Mouse (Mus musculus) embryonic facial prominence, embryonic 14.5 days (tissue): ENCODE measurements at regions not wholly inside any gene's neighbourhood (a gene's known extent, or its start where the extent isn't known, plus 50 kb on each side); places are given as distances from the start of the nearest gene placed in this dataset.

Experiments
- ATAC-seq: fragments of 200-750 bp; cut with Nextera tagmentation; 2 replicates; pipeline ENCODE4 v1.8.0; 2017; ENCODE audit warnings: low read depth, moderate number of reproducible peaks, moderate TSS enrichment
- DNase-seq: peaks from one replicate; pipeline ENCODE4 v3.0.0-alpha.2; 2015; ENCODE audit warnings: low spot score
- H3K27ac ChIP-seq: fragments of 300-500 bp; sonication (generic); replicated peaks from 2 replicates; pipeline ENCODE4 v1.5.1; 2014; ENCODE audit warnings: low read depth, mild to moderate bottlenecking, low read length, moderate library complexity
- H3K27me3 ChIP-seq: fragments of 300-500 bp; sonication (generic); replicated peaks from 2 replicates; pipeline ENCODE4 v1.6.1; 2014; ENCODE audit warnings: low read length; ENCODE audit not compliant: control insufficient read depth, insufficient read depth
- H3K36me3 ChIP-seq: fragments of 300-500 bp; sonication (generic); 2 replicates; pipeline ENCODE4 v1.6.1; 2014; ENCODE audit warnings: low read length, mixed read lengths; ENCODE audit not compliant: control insufficient read depth, insufficient read depth
- H3K4me1 ChIP-seq: fragments of 300-500 bp; sonication (generic); 2 replicates; pipeline ENCODE4 v1.6.1; 2014; ENCODE audit warnings: antibody characterized with exemption, low read length; ENCODE audit not compliant: control insufficient read depth, insufficient read depth
- H3K4me2 ChIP-seq: fragments of 300-500 bp; sonication (generic); 2 replicates; pipeline ENCODE4 v1.6.1; 2014; ENCODE audit warnings: low read depth, mild to moderate bottlenecking, low read length, moderate library complexity, mixed read lengths
- H3K4me3 ChIP-seq: fragments of 300-500 bp; sonication (generic); 2 replicates; pipeline ENCODE4 v1.5.1; 2014; ENCODE audit warnings: low read depth, mild to moderate bottlenecking, low read length
- H3K9ac ChIP-seq: fragments of 300-500 bp; sonication (generic); 2 replicates; pipeline ENCODE4 v1.6.1; 2014; ENCODE audit warnings: low read depth, mild to moderate bottlenecking, low read length, moderate library complexity, mixed read lengths
- H3K9me3 ChIP-seq: fragments of 300-500 bp; sonication (generic); 2 replicates; pipeline ENCODE4 v1.6.1; 2016; ENCODE audit warnings: low read length; ENCODE audit not compliant: control insufficient read depth
- WGBS: fragments of 180-500 bp; shearing (Covaris S2); extraction: QIAGEN DNeasy Blood & Tissue Kit; methylation state at CpG from one replicate; pipeline ENCODE4 v1.1.7; 2014; 5-methylcytosine and 5-hydroxymethylcytosine counted together

DNA sequence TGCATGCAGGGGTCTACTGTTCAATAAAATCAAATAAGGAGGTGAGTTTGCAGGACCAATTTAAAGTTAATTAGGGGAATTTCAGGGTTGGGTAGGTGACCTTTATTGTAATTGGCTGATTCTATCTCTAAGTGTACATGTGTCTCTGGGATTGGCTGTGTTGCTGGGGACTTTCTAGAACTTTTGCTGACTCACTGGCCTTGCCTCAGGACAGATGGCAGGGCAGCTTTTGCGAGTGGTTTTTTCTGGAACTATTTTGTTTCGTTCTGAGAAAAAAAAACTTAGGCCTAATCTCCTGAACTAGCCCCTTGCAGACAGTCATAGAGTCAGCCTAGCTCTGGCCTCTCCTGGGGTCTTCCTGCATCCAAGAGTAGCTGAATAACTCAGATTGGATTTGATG is 249.3 kb upstream of the Mdga2 start:
- H3K9ac ChIP-seq, result no peak overlapping the region
- WGBS, result 33% methylated on average over 2 of the region's 2 CpGs
- ATAC-seq (no peak), DNase-seq (no peak)
- H3K27me3 ChIP-seq, result no peaks in the 10 kb centered on the region
- H3K27ac ChIP-seq, result no peak overlapping the region
- H3K36me3 ChIP-seq, result no peaks in the 10 kb centered on the region
- H3K9me3 ChIP-seq, result no peaks in the 10 kb centered on the region
- H3K4me2 ChIP-seq, result no peak overlapping the region
- H3K4me1 ChIP-seq, result no peaks in the 10 kb centered on the region
- H3K4me3 ChIP-seq, result no peak overlapping the region

GRCm38 (mm10) chr12:67471001-67471400 is 248.7 kb upstream of the Mdga2 start:
- H3K4me2 ChIP-seq, result no peak overlapping the region
- no peaks in the 10 kb centered on the region for H3K4me1 ChIP-seq
- no peak overlapping the region for H3K27ac ChIP-seq
- H3K9ac ChIP-seq, result no peak overlapping the region
- no peaks in the 10 kb centered on the region for H3K27me3 ChIP-seq
- H3K4me3 ChIP-seq, result no peak overlapping the region
- no peaks in the 10 kb centered on the region for H3K36me3 ChIP-seq
- ATAC-seq (no peak), DNase-seq (no peak)
- no peaks in the 10 kb centered on the region for H3K9me3 ChIP-seq
- WGBS, result 79% methylated on average over 3 of the region's 3 CpGs

DNA sequence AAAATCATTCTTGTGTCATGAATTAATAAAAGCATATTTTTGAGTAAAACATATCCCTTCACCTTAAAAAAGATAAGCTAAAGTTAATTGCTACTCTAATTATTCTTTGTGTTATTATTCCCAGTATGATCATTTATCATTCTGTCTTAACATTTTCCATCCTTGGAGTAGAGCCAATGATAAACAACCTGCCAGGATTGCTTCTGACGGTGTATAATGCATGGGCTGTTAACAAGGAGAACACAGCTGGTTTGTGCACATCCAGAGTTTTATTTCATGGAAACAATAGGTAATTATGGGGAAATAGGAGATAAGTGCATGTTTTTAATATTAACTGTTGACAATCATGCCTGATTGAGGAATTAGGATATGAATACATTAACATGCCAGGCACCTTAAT is 226.8 kb upstream of the Mdga2 start:
- ATAC-seq, result no peak
- no peaks in the 10 kb centered on the region for H3K4me1 ChIP-seq
- H3K9me3 ChIP-seq, result no peaks in the 10 kb centered on the region
- no peaks in the 10 kb centered on the region for H3K36me3 ChIP-seq
- WGBS, result 45% methylated on average over 1 of the region's 1 CpGs
- H3K27me3 ChIP-seq, result no peaks in the 10 kb centered on the region
- H3K9ac ChIP-seq, result no peak overlapping the region
- H3K4me2 ChIP-seq, result no peak overlapping the region
- no peak for DNase-seq
- H3K4me3 ChIP-seq, result no peak overlapping the region
- no peak overlapping the region for H3K27ac ChIP-seq

DNA sequence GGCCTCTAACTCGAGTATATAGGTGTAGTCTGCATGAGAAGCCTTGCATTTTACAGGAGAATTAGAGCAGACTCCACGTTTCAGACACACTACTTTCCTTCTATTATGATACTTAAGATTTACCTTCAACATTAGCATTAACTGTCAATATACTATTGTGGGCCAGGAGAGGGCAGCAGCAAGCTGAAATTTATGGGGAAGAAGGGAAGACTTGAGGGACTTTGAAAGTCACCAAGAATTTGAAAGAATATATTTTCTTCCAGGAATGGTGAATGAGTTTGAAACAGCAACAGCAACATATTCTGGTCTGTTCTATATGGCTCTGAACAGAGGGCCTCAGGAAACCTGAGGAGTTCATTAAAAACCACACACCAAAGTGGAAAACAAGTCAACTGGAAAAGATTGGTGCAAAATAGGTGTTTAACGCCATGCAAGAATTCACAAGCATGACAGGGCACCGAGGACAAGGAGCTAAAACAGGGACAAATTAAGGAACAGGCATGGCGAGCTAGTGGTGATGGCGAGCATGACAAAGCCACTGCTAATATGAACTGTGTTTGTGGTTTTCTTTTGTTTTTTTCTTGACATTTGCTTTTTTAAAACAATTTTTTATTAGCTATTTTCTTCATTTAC is 208.1 kb upstream of the Mdga2 start:
- Histone ChIP-seq H3K27me3 (no peaks in the 10 kb centered on the region), H3K4me1 (no peaks in the 10 kb centered on the region), H3K9me3 (no peaks in the 10 kb centered on the region), H3K9ac (no peak overlapping the region), H3K36me3 (no peaks in the 10 kb centered on the region), H3K4me3 (no peak overlapping the region), H3K27ac (no peak overlapping the region), H3K4me2 (no peak overlapping the region)
- peak; percentile 66 for DNase-seq
- ATAC-seq, result peak; percentile 26; the same call in 1 of the 2 replicates
- 43% methylated on average over 6 of the region's 6 CpGs for WGBS

GRCm38 (mm10) chr12:67426801-67427200 is 204.5 kb upstream of the Mdga2 start:
- Histone ChIP-seq H3K27ac (no peak overlapping the region), H3K4me2 (no peak overlapping the region), H3K36me3 (no peaks in the 10 kb centered on the region), H3K9ac (no peak overlapping the region), H3K4me1 (no peaks in the 10 kb centered on the region), H3K4me3 (no peak overlapping the region), H3K27me3 (no peaks in the 10 kb centered on the region), H3K9me3 (no peaks in the 10 kb centered on the region)
- 73% methylated on average over 6 of the region's 6 CpGs for WGBS
- DNase-seq (peak; percentile 17), ATAC-seq (peak; percentile 44; the same call in 1 of the 2 replicates)

GRCm38 (mm10) chr12:67399537-67399936 is 177.2 kb upstream of the Mdga2 start:
- no peaks in the 10 kb centered on the region for H3K27me3 ChIP-seq
- 43% methylated on average over 3 of the region's 3 CpGs for WGBS
- no peak overlapping the region for H3K9ac ChIP-seq
- H3K9me3 ChIP-seq, result no peaks in the 10 kb centered on the region
- ATAC-seq, result no peak
- no peak for DNase-seq
- no peak overlapping the region for H3K4me2 ChIP-seq
- H3K4me3 ChIP-seq, result no peak overlapping the region
- H3K27ac ChIP-seq, result no peak overlapping the region
- no peaks in the 10 kb centered on the region for H3K4me1 ChIP-seq
- H3K36me3 ChIP-seq, result no peaks in the 10 kb centered on the region

DNA sequence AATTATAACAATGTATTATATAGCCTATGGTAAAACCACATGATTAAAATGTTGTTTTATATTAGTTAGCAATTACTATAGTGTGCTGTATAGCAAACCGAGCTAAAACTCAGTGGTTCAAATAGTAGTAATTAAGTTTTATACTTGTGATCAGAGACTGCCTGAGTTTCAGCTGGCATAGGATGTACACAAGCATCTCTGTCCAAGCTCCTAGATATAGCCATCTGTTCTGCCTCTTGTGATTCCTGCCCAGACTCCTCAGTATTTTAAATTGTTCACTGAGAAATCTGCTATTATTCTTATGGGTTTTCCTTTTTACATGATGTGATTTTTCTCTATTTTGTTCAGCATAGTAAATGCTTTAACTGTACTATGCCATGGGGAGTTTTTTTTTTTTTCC is 152.2 kb upstream of the Mdga2 start:
- 83% methylated on average over 1 of the region's 1 CpGs for WGBS
- Histone ChIP-seq H3K27me3 (no peaks in the 10 kb centered on the region), H3K4me1 (no peaks in the 10 kb centered on the region), H3K4me3 (no peak overlapping the region), H3K4me2 (no peak overlapping the region), H3K9ac (no peak overlapping the region), H3K36me3 (no peaks in the 10 kb centered on the region), H3K27ac (no peak overlapping the region), H3K9me3 (no peaks in the 10 kb centered on the region)
- DNase-seq (no peak), ATAC-seq (no peak)

- Histone ChIP-seq H3K4me3 (no peak overlapping the region), H3K27ac (no peak overlapping the region), H3K4me1 (no peaks in the 10 kb centered on the region), H3K27me3 (no peaks in the 10 kb centered on the region), H3K9ac (no peak overlapping the region), H3K36me3 (no peaks in the 10 kb centered on the region), H3K9me3 (no peaks in the 10 kb centered on the region), H3K4me2 (no peak overlapping the region)
- ATAC-seq (no peak), DNase-seq (no peak)
- WGBS, result 13% methylated on average over 2 of the region's 2 CpGs
These were observed 126.2 kb upstream of the Mdga2 start for GRCm38 (mm10) chr12:67348551-67348950.

DNA sequence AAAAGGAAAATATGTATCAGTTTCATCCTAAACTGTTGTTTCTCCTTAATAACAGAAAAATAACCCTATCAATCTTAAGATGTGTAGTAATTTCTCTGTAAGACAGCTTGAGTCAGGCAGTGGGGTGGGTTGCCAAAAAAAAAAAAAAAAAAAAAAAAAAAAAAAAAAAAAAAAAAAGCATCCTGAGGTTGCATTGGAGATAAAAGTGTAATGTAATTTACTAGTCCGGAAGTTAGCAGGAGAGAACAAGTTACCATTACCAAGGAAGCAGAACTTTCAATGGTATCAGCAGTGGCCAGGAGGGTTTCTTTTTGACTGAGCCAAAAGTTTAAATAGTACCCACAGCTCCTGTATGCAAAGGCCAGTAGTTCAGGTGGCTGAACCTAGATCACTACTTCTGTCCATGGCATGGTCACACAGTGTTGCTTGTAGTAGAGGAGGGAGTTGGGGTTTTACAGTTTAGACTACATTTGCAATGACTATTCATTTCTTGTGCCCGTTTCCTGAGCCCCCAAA is 110.2 kb upstream of the Mdga2 start:
- no peak overlapping the region for H3K4me3 ChIP-seq
- ATAC-seq, result no peak
- H3K36me3 ChIP-seq, result no peaks in the 10 kb centered on the region
- H3K4me2 ChIP-seq, result no peak overlapping the region
- no peaks in the 10 kb centered on the region for H3K4me1 ChIP-seq
- H3K27me3 ChIP-seq, result no peaks in the 10 kb centered on the region
- no peak for DNase-seq
- no peak overlapping the region for H3K27ac ChIP-seq
- H3K9ac ChIP-seq, result no peak overlapping the region
- WGBS, result 78% methylated on average over 2 of the region's 2 CpGs
- no peaks in the 10 kb centered on the region for H3K9me3 ChIP-seq
